ENCODE assay signal across 8 mouse cellular contexts in the genomic region with DNA sequence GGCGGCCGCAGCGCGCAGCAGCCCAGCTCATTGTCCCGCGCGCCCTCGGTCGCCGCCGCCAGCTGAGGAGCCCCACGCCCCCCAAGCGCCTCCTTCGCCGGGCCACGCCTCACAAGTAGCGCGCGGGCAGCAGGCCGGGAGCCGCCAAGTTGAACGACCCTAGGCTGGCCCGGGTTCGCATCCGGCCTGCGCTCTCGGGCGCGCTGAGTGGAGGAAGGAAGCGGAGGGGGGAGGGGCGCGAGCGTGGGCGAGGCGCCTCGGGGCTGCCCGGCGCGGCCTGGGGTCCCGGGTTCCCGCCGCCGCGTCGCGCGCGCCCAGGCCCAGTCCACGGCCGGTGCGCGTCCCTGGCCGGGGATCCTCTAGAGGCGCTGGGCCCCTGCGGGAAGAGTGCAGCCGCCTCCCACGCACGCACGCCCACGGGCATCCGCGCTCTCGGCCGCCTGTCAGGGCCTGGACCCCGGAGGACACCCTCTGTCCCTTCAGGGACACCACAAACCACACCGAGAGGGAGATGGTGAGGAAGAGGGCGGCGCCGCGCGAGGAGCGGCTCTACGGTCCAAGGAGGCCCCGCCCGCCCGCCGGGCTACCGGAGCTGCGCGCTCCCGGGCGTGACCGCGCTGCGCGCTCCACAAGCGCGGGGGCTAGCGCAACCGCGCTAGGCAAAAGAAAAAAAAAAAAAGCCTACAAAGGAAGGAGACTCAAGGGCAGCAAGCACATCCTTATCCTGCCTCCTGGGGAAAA. TPM values are rescaled to one million over a fixed set of nuclear protein-coding genes. Genes with fewer than 3 reads are reported as not detected.
DNase-seq lines count a peak whose midpoint lies in the region; ATAC-seq lines count a peak whose summit lies in the region.

Gene Dclk2 (minus strand): TSS at position 510 of the 741 bp plus-strand sequence.

- intact Hi-C loops in gastrocnemius, postnatal 14 days (cut with DNase I; ENCODE audit: low total_unique reads): no loop called here
- intact Hi-C loops in left cerebral cortex, postnatal 10 days (cut with DNase I): loop anchor here (5.0 kb wide), 3 partner anchors 73 to 128 kb away; no protein-coding TSS in a partner anchor

- ATAC-seq in megakaryocyte progenitor cell, adult 5-6 weeks (replicated peaks; ENCODE audit: poor library complexity): peak; percentile 74

- peak; percentile 90 for DNase-seq in adrenal gland, adult 2 months
- peak; percentile 91 for DNase-seq in embryo, embryonic 11 days
- DNase-seq in gastrocnemius, postnatal 14 days: peak; percentile 70
- peak; percentile 84 for DNase-seq in induced T-regulatory cell, adult 2 months (ENCODE audit: low read depth)
- peak; percentile 65 to 90 for DNase-seq in left cerebral cortex, postnatal 10 days (ENCODE audit: extremely low spot score in 1 of 2, low spot score in 2 of 2)
- DNase-seq in right cerebral cortex, postnatal 14 days: peak; percentile 77
- peak; percentile 15 to 43 for DNase-seq in urinary bladder, postnatal 36 days (ENCODE audit: low spot score in 2 of 2)

RNA-seq across cellular contexts. Expression of gene Dclk2, which starts in this region (rescaled TPM):
- 1 to 10 TPM; 6.1 to 7.7 TPM for total RNA-seq in adrenal gland, adult 2 months (2021)
- 6.1 and 6.3 TPM in 2 replicates for polyA plus RNA-seq in adrenal gland, adult 2 months (2012; rRNA removed)
- total RNA-seq in gastrocnemius, postnatal 14 days (2021): 1 to 10 TPM; 1.8 to 2.5 TPM
- total RNA-seq in left cerebral cortex, postnatal 10 days (2021): 100 to 1,000 TPM; 100 to 104 TPM
- total RNA-seq in megakaryocyte progenitor cell, adult 5-6 weeks (2015): 0.44 and 1.4 TPM in 2 replicates
- total RNA-seq in megakaryocyte progenitor cell, adult 5-6 weeks (2017): 0.62 and 1.6 TPM in 2 replicates

Comparison
In these comparisons a context has a peak if more than half of its experiments do, and no peak if none do; other contexts are left out.
1. Peak in every context shown above with its lines: DNase-seq and ATAC-seq.
2. RNA of gene Dclk2 (total RNA-seq): 100 to 104 TPM in left cerebral cortex, postnatal 10 days; 6.1 to 7.7 TPM in adrenal gland, adult 2 months, 1.8 to 2.5 TPM in gastrocnemius, postnatal 14 days and 0.44 to 1.6 TPM in megakaryocyte progenitor cell, adult 5-6 weeks; every median in the first group is over 10 times any median in the second.
3. DNase-seq: peak in every context shown above with its lines; median percentile 91 in embryo, embryonic 11 days; 90 in adrenal gland, adult 2 months; 84 in induced T-regulatory cell, adult 2 months; 78 in left cerebral cortex, postnatal 10 days; 77 in right cerebral cortex, postnatal 14 days; 70 in gastrocnemius, postnatal 14 days; 29 in urinary bladder, postnatal 36 days.